Mouse (Mus musculus) T-helper 1 cell (primary cell): Measurements from ENCODE around the gene Fam198b.

Source experiments
- in situ Hi-C: fragments of 300-600 bp; cut with MboI, MseI; formaldehyde crosslinking; loops from one replicate; pipeline ENCODE4 v1.15.1; 2025; ENCODE audit warnings: high pct_unique_total_duplicates

Fam198b gene

GRCm38 (mm10) chr3:79885686-79886356 lies 1.5 kb downstream of the Fam198b start:
- in situ Hi-C loops, result loop anchor here (5.0 kb wide), 1 partner anchor 176 kb away; no protein-coding TSS in a partner anchor

- in situ Hi-C loops, result loop anchor here (5.0 kb wide), 1 partner anchor 176 kb away; no protein-coding TSS in a partner anchor
Observed at GRCm38 (mm10) chr3:79886357-79887091, 2.2 kb downstream of the Fam198b start.

GRCm38 (mm10) chr3:79887161-79887855 lies 3.0 kb downstream of the Fam198b start:
- in situ Hi-C loops, result loop anchor here (5.0 kb wide), 1 partner anchor 175 kb away; no protein-coding TSS in a partner anchor

- in situ Hi-C loops, result loop anchor here (5.0 kb wide), 1 partner anchor 174 kb away; no protein-coding TSS in a partner anchor
Observed at GRCm38 (mm10) chr3:79887966-79888365, 3.6 kb downstream of the Fam198b start.

GRCm38 (mm10) chr3:79897534-79898370 lies 13.4 kb downstream of the Fam198b start:
- in situ Hi-C loops, result no loop called here

- in situ Hi-C loops, result no loop called here
Observed at GRCm38 (mm10) chr3:79898514-79898913, 14.2 kb downstream of the Fam198b start.

- in situ Hi-C loops, result no loop called here
Observed at GRCm38 (mm10) chr3:79899906-79900305, 15.6 kb downstream of the Fam198b start.

GRCm38 (mm10) chr3:79900502-79900901 lies 16.2 kb downstream of the Fam198b start:
- in situ Hi-C loops, result no loop called here

- in situ Hi-C loops, result no loop called here
Observed at GRCm38 (mm10) chr3:79901321-79901720, 17.0 kb downstream of the Fam198b start.

GRCm38 (mm10) chr3:79901734-79902133 lies 17.4 kb downstream of the Fam198b start:
- in situ Hi-C loops, result no loop called here

GRCm38 (mm10) chr3:79903803-79904202 lies 19.5 kb downstream of the Fam198b start:
- in situ Hi-C loops, result no loop called here

GRCm38 (mm10) chr3:79904238-79904757 lies 20.0 kb downstream of the Fam198b start:
- in situ Hi-C loops, result no loop called here

- in situ Hi-C loops, result no loop called here
Observed at GRCm38 (mm10) chr3:79905397-79905796, 21.1 kb downstream of the Fam198b start.

GRCm38 (mm10) chr3:79906250-79907045 lies 22.1 kb downstream of the Fam198b start:
- in situ Hi-C loops, result no loop called here

- in situ Hi-C loops, result no loop called here
Observed at GRCm38 (mm10) chr3:79907223-79907622, 22.9 kb downstream of the Fam198b start.

GRCm38 (mm10) chr3:79910375-79911141 lies 26.2 kb downstream of the Fam198b start:
- in situ Hi-C loops, result no loop called here

- in situ Hi-C loops, result no loop called here
Observed at GRCm38 (mm10) chr3:79911166-79911565, 26.8 kb downstream of the Fam198b start.

- in situ Hi-C loops, result no loop called here
Observed at GRCm38 (mm10) chr3:79914012-79914411, 29.7 kb downstream of the Fam198b start.

GRCm38 (mm10) chr3:79916185-79916584 lies 31.9 kb downstream of the Fam198b start:
- in situ Hi-C loops, result no loop called here
